Mouse (Mus musculus) urinary bladder, adult 2 months (tissue): Measurements from ENCODE around the gene Olfr1419. TPM values are rescaled to one million over a fixed set of nuclear protein-coding genes. Genes with fewer than 3 reads are reported as not detected.

Experiments
- polyA plus RNA-seq: library from polyadenylated mRNA; depleted of rRNA; stranded (reverse); fragments of >200 nt; gene quantifications from 2 replicates; pipeline ENCODE4 v1.2.3, GENCODE M21; 2012; rRNA removed

The Olfr1419 gene
- polyA plus RNA-seq, 1 experiment = 0.03 TPM

Other genes with a start within 250 kb of the Olfr1419 start
- gene Ms4a3, start 234.3 kb downstream of the Olfr1419 start, polyA plus RNA-seq = not detected in 2 replicates
- gene Oosp2, start 214.5 kb downstream of the Olfr1419 start, polyA plus RNA-seq = not detected in 2 replicates
- gene Oosp1, start 184.0 kb downstream of the Olfr1419 start, polyA plus RNA-seq = not detected in 2 replicates
- not detected in 2 replicates for gene Oosp3, start 178.1 kb downstream of the Olfr1419 start, polyA plus RNA-seq
- not detected in 2 replicates for gene Gif, start 127.6 kb downstream of the Olfr1419 start, polyA plus RNA-seq
- gene Mrpl16, start 104.7 kb downstream of the Olfr1419 start, polyA plus RNA-seq = 32.9 and 33.0 TPM in 2 replicates
- 16.9 and 19.3 TPM in 2 replicates for gene Stx3, start 55.7 kb downstream of the Olfr1419 start, polyA plus RNA-seq
- gene Olfr1417, start 35.9 kb downstream of the Olfr1419 start, polyA plus RNA-seq = 0.08 TPM in 1 of 2 replicates, not detected in the other
- gene Olfr1418, start 14.0 kb downstream of the Olfr1419 start, polyA plus RNA-seq = not detected in 2 replicates
- gene Olfr1420, start 11.5 kb upstream of the Olfr1419 start, polyA plus RNA-seq = not detected in 2 replicates
- gene Patl1, start 37.3 kb upstream of the Olfr1419 start, polyA plus RNA-seq = 17.4 and 18.4 TPM in 2 replicates
- gene Osbp, start 90.8 kb upstream of the Olfr1419 start, polyA plus RNA-seq = 33.2 and 35.0 TPM in 2 replicates
- not detected in 2 replicates for gene Olfr1423, start 166.2 kb upstream of the Olfr1419 start, polyA plus RNA-seq
- gene Olfr1424, start 187.6 kb upstream of the Olfr1419 start, polyA plus RNA-seq = not detected in 2 replicates
- not detected in 2 replicates for gene Olfr1425, start 202.6 kb upstream of the Olfr1419 start, polyA plus RNA-seq
- gene Olfr1426, start 216.9 kb upstream of the Olfr1419 start, polyA plus RNA-seq = not detected in 2 replicates
- not detected in 2 replicates for gene Olfr1427, start 228.2 kb upstream of the Olfr1419 start, polyA plus RNA-seq
- gene Olfr1428, start 240.8 kb upstream of the Olfr1419 start, polyA plus RNA-seq = not detected in 2 replicates
- not detected in 2 replicates for gene Olfr76, start 248.1 kb upstream of the Olfr1419 start, polyA plus RNA-seq